8 mouse cellular contexts compared by ENCODE assay signal in the genomic region with DNA sequence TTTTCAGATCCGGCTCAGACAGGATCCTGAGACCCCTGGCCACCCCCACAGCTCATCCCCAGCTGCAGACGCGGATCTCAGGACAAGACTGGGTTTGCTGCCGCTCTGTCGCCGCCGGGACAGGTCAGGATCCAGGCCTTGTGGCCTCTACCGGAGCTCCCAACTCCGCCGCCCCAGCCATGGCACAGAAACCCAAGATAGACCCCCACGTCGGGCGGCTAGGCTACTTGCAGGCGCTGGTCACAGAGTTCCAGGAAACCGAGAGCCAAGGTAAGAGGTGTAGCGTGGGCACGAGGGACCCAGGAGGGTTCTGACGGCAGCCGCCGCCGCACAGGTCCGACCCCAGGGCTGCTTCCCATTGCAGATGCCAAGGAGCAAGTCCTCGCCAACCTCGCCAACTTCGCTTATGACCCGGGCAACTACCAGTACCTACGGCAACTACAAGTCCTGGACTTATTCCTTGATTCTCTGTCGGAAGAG. TPM values are rescaled to one million over a fixed set of nuclear protein-coding genes. Genes with fewer than 3 reads are reported as not detected.
A peak's percentile ranks its signal among the peaks of the same experiment; 100 is the strongest.
DNase-seq lines count a peak whose midpoint lies in the region; ATAC-seq and TF ChIP-seq lines count a peak whose summit lies in the region.

No protein-coding gene starts in this region.

- H3K4me1 ChIP-seq in lung, adult 2 months (ENCODE audit: control insufficient read depth, insufficient read depth, low read length) = peaks cover 12% of the 10 kb centered on the region
- H3K4me1 ChIP-seq in embryonic facial prominence, embryonic 14.5 days (ENCODE audit: control insufficient read depth, insufficient read depth, low read length) = peaks cover 10% of the 10 kb centered on the region; the same call in 1 of the 2 replicates
- peaks cover 8% of the 10 kb centered on the region for H3K4me1 ChIP-seq in limb, embryonic 11.5 days (ENCODE audit: control insufficient read depth, insufficient read depth, low read length)
- peaks cover 17% of the 10 kb centered on the region for H3K4me1 ChIP-seq in neural tube, embryonic 14.5 days (ENCODE audit: control insufficient read depth, insufficient read depth, low read length)

- no peaks in the 10 kb centered on the region for H3K27me3 ChIP-seq in embryonic facial prominence, embryonic 14.5 days (replicated peaks; ENCODE audit: control insufficient read depth, insufficient read depth, low read length)
- no peaks in the 10 kb centered on the region for H3K27me3 ChIP-seq in limb, embryonic 11.5 days (ENCODE audit: control insufficient read depth, insufficient read depth, low read length)
- H3K27me3 ChIP-seq in neural tube, embryonic 14.5 days (ENCODE audit: control insufficient read depth, insufficient read depth, low read length) = no peaks in the 10 kb centered on the region

- peak; percentile 17 for ATAC-seq in embryonic facial prominence, embryonic 14.5 days (ENCODE audit: low read depth)
- ATAC-seq in limb, embryonic 11.5 days (ENCODE audit: insufficient number of reproducible peaks, low FRiP score, low TSS enrichment, low read depth) = 0 out of 2 replicates have a peak, but pooled peaks have one; percentile 13
- ATAC-seq in neural tube, embryonic 14.5 days (ENCODE audit: low read depth) = no peak; the same call in 1 of the 2 replicates
- ATAC-seq in monocyte, adult 5-6 weeks (replicated peaks; ENCODE audit: insufficient number of reproducible peaks, low FRiP score, low TSS enrichment, poor library complexity, severe bottlenecking) = no peak

- no peak for DNase-seq in lung, adult 2 months
- no peak for DNase-seq in lung, postnatal 36 days
- DNase-seq in embryonic facial prominence, embryonic 14.5 days (ENCODE audit: low spot score) = no peak
- no peak for DNase-seq in limb, embryonic 11.5 days (ENCODE audit: low spot score)
- DNase-seq in left cerebral cortex, adult 9 months (ENCODE audit: low spot score in 2 of 2) = no peak
- no peak for DNase-seq in gastrocnemius, postnatal 4 days (ENCODE audit: low spot score in 2 of 2)

- peak overlapping the region; percentile 69 for H3K27ac ChIP-seq in embryonic facial prominence, embryonic 14.5 days (replicated peaks; ENCODE audit: low read depth, low read length)
- no peak overlapping the region for H3K27ac ChIP-seq in limb, embryonic 11.5 days (replicated peaks; ENCODE audit: low read depth, low read length)
- no peak overlapping the region; the same call in 1 of the 2 replicates for H3K27ac ChIP-seq in neural tube, embryonic 14.5 days (ENCODE audit: low read depth, low read length)

- H3K4me2 ChIP-seq in embryonic facial prominence, embryonic 14.5 days (ENCODE audit: low read depth, low read length) = peak overlapping the region; percentile 81
- peak overlapping the region; percentile 71 for H3K4me2 ChIP-seq in limb, embryonic 11.5 days (ENCODE audit: low read depth, severe bottlenecking)
- peak overlapping the region; percentile 98 for H3K4me2 ChIP-seq in neural tube, embryonic 14.5 days (ENCODE audit: low read depth, low read length)

- WGBS in lung, adult 2 months = 2% methylated on average over 28 of the region's 28 CpGs
- WGBS in embryonic facial prominence, embryonic 14.5 days = 4% methylated on average over 28 of the region's 28 CpGs
- 4% methylated on average over 28 of the region's 28 CpGs for WGBS in limb, embryonic 11.5 days
- 8% methylated on average over 28 of the region's 28 CpGs for WGBS in neural tube, embryonic 14.5 days

- 0 out of 2 replicates have a peak, but pooled peaks cover 4% of the 10 kb centered on the region for H3K36me3 ChIP-seq in embryonic facial prominence, embryonic 14.5 days (ENCODE audit: control insufficient read depth, insufficient read depth, low read length)
- H3K36me3 ChIP-seq in limb, embryonic 11.5 days (ENCODE audit: control insufficient read depth, insufficient read depth, low read length) = no peaks in the 10 kb centered on the region; the same call in none of the 2 replicates
- H3K36me3 ChIP-seq in neural tube, embryonic 14.5 days (ENCODE audit: control insufficient read depth, insufficient read depth, low read length) = no peaks in the 10 kb centered on the region

- H3K4me3 ChIP-seq in lung, adult 2 months (replicated peaks; ENCODE audit: extremely low read depth, low read depth, low read length) = peak overlapping the region; percentile 98
- peak overlapping the region; percentile 72 for H3K4me3 ChIP-seq in embryonic facial prominence, embryonic 14.5 days (ENCODE audit: low read depth, low read length)
- peak overlapping the region; percentile 70 for H3K4me3 ChIP-seq in limb, embryonic 11.5 days (ENCODE audit: low read depth, low read length)
- peak overlapping the region; percentile 82 for H3K4me3 ChIP-seq in neural tube, embryonic 14.5 days (ENCODE audit: low read depth, low read length)

- H3K9me3 ChIP-seq in embryonic facial prominence, embryonic 14.5 days (ENCODE audit: control insufficient read depth, low read length) = no peaks in the 10 kb centered on the region
- no peaks in the 10 kb centered on the region for H3K9me3 ChIP-seq in limb, embryonic 11.5 days (ENCODE audit: control insufficient read depth, low read length)
- no peaks in the 10 kb centered on the region for H3K9me3 ChIP-seq in neural tube, embryonic 14.5 days (ENCODE audit: control insufficient read depth, low read length)

- TF ChIP-seq CTCF in lung, adult 2 months (IDR thresholded peaks at IDR 0.05; ENCODE audit: insufficient read depth, low read length) = no peak

- no peak for TF ChIP-seq POLR2A in lung, adult 2 months (IDR thresholded peaks at IDR 0.05; ENCODE audit: borderline replicate concordance, extremely low read depth, low read depth, low read length)

- H3K9ac ChIP-seq in embryonic facial prominence, embryonic 14.5 days (ENCODE audit: low read depth, low read length) = peak overlapping the region; percentile 84
- peak overlapping the region; percentile 56 for H3K9ac ChIP-seq in limb, embryonic 11.5 days (ENCODE audit: low read length)
- H3K9ac ChIP-seq in neural tube, embryonic 14.5 days (replicated peaks; ENCODE audit: low read depth, low read length) = peak overlapping the region; percentile 72

RNA-seq across cellular contexts. Expression of gene Armc7, which starts 0.3 kb away (rescaled TPM):
- polyA plus RNA-seq in lung, adult 2 months (2012; rRNA removed) = 11.6 and 12.0 TPM in 2 replicates
- polyA plus RNA-seq in embryonic facial prominence, embryonic 14.5 days (2014; fragmentation: Nextera tagmentation; extraction: Ambion mirVana) = 7.6 TPM in 2 replicates
- 7.7 and 8.8 TPM in 2 replicates for polyA plus RNA-seq in limb, embryonic 11.5 days (2014; fragmentation: Nextera tagmentation; extraction: Ambion mirVana)
- polyA plus RNA-seq in neural tube, embryonic 14.5 days (2014; fragmentation: Nextera tagmentation; extraction: Ambion mirVana) = 15.5 and 19.4 TPM in 2 replicates
- 23.8 to 24.6 TPM (median 24.2 TPM) in 3 replicates for total RNA-seq in monocyte, adult 5-6 weeks (2017)
- 1 to 10 TPM; 2.1 to 3.4 TPM for total RNA-seq in gastrocnemius, postnatal 4 days (2021)

RNA-seq across cellular contexts. Expression of gene Slc16a5, which starts 13.5 kb away (rescaled TPM):
- 0.80 and 0.95 TPM in 2 replicates for polyA plus RNA-seq in lung, adult 2 months (2012; rRNA removed)
- 0.15 and 0.18 TPM in 2 replicates for polyA plus RNA-seq in embryonic facial prominence, embryonic 14.5 days (2014; fragmentation: Nextera tagmentation; extraction: Ambion mirVana)
- 0.09 and 0.26 TPM in 2 replicates for polyA plus RNA-seq in limb, embryonic 11.5 days (2014; fragmentation: Nextera tagmentation; extraction: Ambion mirVana)
- polyA plus RNA-seq in neural tube, embryonic 14.5 days (2014; fragmentation: Nextera tagmentation; extraction: Ambion mirVana) = 0.15 TPM in 2 replicates
- total RNA-seq in monocyte, adult 5-6 weeks (2017) = 0.39 TPM in 1 of 3 replicates, not detected in the others
- not detected for total RNA-seq in gastrocnemius, postnatal 4 days (2021)

RNA-seq across cellular contexts. Expression of gene Nt5c, which starts 15.9 kb away (rescaled TPM):
- 47.1 and 54.9 TPM in 2 replicates for polyA plus RNA-seq in lung, adult 2 months (2012; rRNA removed)
- polyA plus RNA-seq in embryonic facial prominence, embryonic 14.5 days (2014; fragmentation: Nextera tagmentation; extraction: Ambion mirVana) = 70.9 and 74.8 TPM in 2 replicates
- polyA plus RNA-seq in limb, embryonic 11.5 days (2014; fragmentation: Nextera tagmentation; extraction: Ambion mirVana) = 58.2 and 60.9 TPM in 2 replicates
- polyA plus RNA-seq in neural tube, embryonic 14.5 days (2014; fragmentation: Nextera tagmentation; extraction: Ambion mirVana) = 84.4 and 95.8 TPM in 2 replicates
- total RNA-seq in monocyte, adult 5-6 weeks (2017) = 154 to 190 TPM (median 179 TPM) in 3 replicates
- total RNA-seq in gastrocnemius, postnatal 4 days (2021) = 10 to 100 TPM; 20.1 to 23.0 TPM

RNA-seq across cellular contexts. Expression of gene Trim80, which starts 35.5 kb away (rescaled TPM):
- polyA plus RNA-seq in lung, adult 2 months (2012; rRNA removed) = 0.07 and 0.13 TPM in 2 replicates
- 0.11 TPM in 1 of 2 replicates, not detected in the other for polyA plus RNA-seq in embryonic facial prominence, embryonic 14.5 days (2014; fragmentation: Nextera tagmentation; extraction: Ambion mirVana)
- polyA plus RNA-seq in limb, embryonic 11.5 days (2014; fragmentation: Nextera tagmentation; extraction: Ambion mirVana) = 0.21 TPM in 1 of 2 replicates, not detected in the other
- polyA plus RNA-seq in neural tube, embryonic 14.5 days (2014; fragmentation: Nextera tagmentation; extraction: Ambion mirVana) = not detected in 2 replicates
- total RNA-seq in monocyte, adult 5-6 weeks (2017) = not detected in 3 replicates
- total RNA-seq in gastrocnemius, postnatal 4 days (2021) = not detected

RNA-seq across cellular contexts. Expression of gene Jpt1, which starts 38.4 kb away (rescaled TPM):
- 114 and 147 TPM in 2 replicates for polyA plus RNA-seq in lung, adult 2 months (2012; rRNA removed)
- 576 and 619 TPM in 2 replicates for polyA plus RNA-seq in embryonic facial prominence, embryonic 14.5 days (2014; fragmentation: Nextera tagmentation; extraction: Ambion mirVana)
- polyA plus RNA-seq in limb, embryonic 11.5 days (2014; fragmentation: Nextera tagmentation; extraction: Ambion mirVana) = 526 and 537 TPM in 2 replicates
- polyA plus RNA-seq in neural tube, embryonic 14.5 days (2014; fragmentation: Nextera tagmentation; extraction: Ambion mirVana) = 1,282 and 1,347 TPM in 2 replicates
- total RNA-seq in monocyte, adult 5-6 weeks (2017) = 230 to 253 TPM (median 234 TPM) in 3 replicates
- 100 to 1,000 TPM; 251 to 285 TPM for total RNA-seq in gastrocnemius, postnatal 4 days (2021)

Comparison
In these comparisons a context has a peak if more than half of its experiments do, and no peak if none do; other contexts are left out.
1. ATAC-seq: peak in embryonic facial prominence, embryonic 14.5 days (single experiment) and limb, embryonic 11.5 days (single experiment); none in neural tube, embryonic 14.5 days (single experiment) and monocyte, adult 5-6 weeks (single experiment).
2. Peak in every context shown above with its lines, with median percentiles within 50 percentile points of each other: H3K4me3 ChIP-seq, H3K4me2 ChIP-seq and H3K9ac ChIP-seq.